Mouse (Mus musculus) CH12.LX (cell line): ENCODE data around the gene Nccrp1. TPM values are rescaled to one million over a fixed set of nuclear protein-coding genes. Genes with fewer than 3 reads are reported as not detected.

ENCODE experiments used
- DNase-seq: peaks from one replicate; pipeline ENCODE4 v3.0.0-alpha.2; 2013; ENCODE audit errors: extremely low read depth
- H3K27ac ChIP-seq: 2 replicates; pipeline ENCODE4 v1.5.1; 2012; ENCODE audit warnings: low read depth, mild to moderate bottlenecking, control low read depth, moderate library complexity; ENCODE audit not compliant: insufficient read depth
- H3K27me3 ChIP-seq: replicated peaks from 2 replicates; pipeline ENCODE3; 2012; ENCODE audit warnings: inconsistent platforms
- H3K36me3 ChIP-seq, 2 experiments: replicated peaks in 1 of 2; 2 replicates each; pipeline versions ENCODE3 to v1.6.1; 2012; ENCODE audit warnings: inconsistent platforms in 1 of 2, low read length in 1 of 2, mild to moderate bottlenecking in 1 of 2, mixed read lengths in 1 of 2, moderate library complexity in 1 of 2; ENCODE audit not compliant: control insufficient read depth in 1 of 2, insufficient read depth in 1 of 2
- H3K4me1 ChIP-seq, 2 experiments: 2 replicates each; pipeline ENCODE4 v1.6.1; 2012; ENCODE audit warnings: inconsistent platforms in 1 of 2, moderate library complexity in 1 of 2; ENCODE audit not compliant: insufficient read depth in 2 of 2, control insufficient read depth in 1 of 2
- H3K4me2 ChIP-seq: 2 replicates; pipeline ENCODE4 v1.6.1; 2012; ENCODE audit warnings: low read depth, mild to moderate bottlenecking, control low read depth; ENCODE audit not compliant: poor library complexity, insufficient read depth, severe bottlenecking
- H3K4me3 ChIP-seq, 3 experiments: fragments of 150-350 bp in 1 of 3; sonication (generic) in 1 of 3; replicated peaks in 1 of 3; 2 replicates each; pipeline versions ENCODE3 to v1.5.1; 2011 to 2012; ENCODE audit warnings: low read depth in 2 of 3, low read length in 2 of 3, mild to moderate bottlenecking in 2 of 3, moderate library complexity in 2 of 3, control low read depth in 1 of 3, improper control_type of control experiment in 1 of 3, inconsistent platforms in 1 of 3, mixed read lengths in 1 of 3; ENCODE audit not compliant: poor library complexity in 1 of 3
- H3K79me2 ChIP-seq: replicated peaks from 2 replicates; pipeline ENCODE4 v1.6.1; 2012; ENCODE audit warnings: mild to moderate bottlenecking, moderate library complexity; ENCODE audit not compliant: control insufficient read depth, poor library complexity, insufficient read depth, severe bottlenecking; ENCODE audit errors: extremely low read depth
- H3K9ac ChIP-seq: 2 replicates; pipeline ENCODE4 v1.6.1; 2012; ENCODE audit warnings: low read depth, mild to moderate bottlenecking, control low read depth, moderate library complexity; ENCODE audit not compliant: insufficient read depth
- H3K9me3 ChIP-seq: replicated peaks from 2 replicates; pipeline ENCODE3; 2012; ENCODE audit warnings: low read length, inconsistent platforms, mixed read lengths
- BHLHE40 ChIP-seq: IDR thresholded peaks from 2 replicates; pipeline ENCODE4 v1.6.1; 2011; ENCODE audit warnings: mild to moderate bottlenecking, low read depth, low read length, improper control_type of control experiment
- CHD1 ChIP-seq: IDR thresholded peaks from 2 replicates; pipeline ENCODE4 v1.6.1; 2012; ENCODE audit warnings: low read depth, low read length, improper control_type of control experiment, inconsistent platforms
- CHD2 ChIP-seq: IDR thresholded peaks from 2 replicates; pipeline ENCODE4 v1.6.1; 2011; ENCODE audit warnings: low read length, improper control_type of control experiment
- E2F4 ChIP-seq: IDR thresholded peaks from 2 replicates; pipeline ENCODE4 v1.6.1; 2011; ENCODE audit warnings: low read depth, low read length, improper control_type of control experiment; ENCODE audit not compliant: insufficient replicate concordance
- ETS1 ChIP-seq: conservative IDR thresholded peaks from 2 replicates; pipeline ENCODE4 v1.6.1; 2012; ENCODE audit warnings: low read depth, mild to moderate bottlenecking, inconsistent platforms, low read length, improper control_type of control experiment, moderate library complexity
- JUND ChIP-seq: conservative IDR thresholded peaks from 2 replicates; pipeline ENCODE4 v1.6.1; 2011; ENCODE audit warnings: low read depth, low read length, improper control_type of control experiment
- KAT2A ChIP-seq: IDR thresholded peaks from 2 replicates; pipeline ENCODE4 v1.6.1; 2012; ENCODE audit warnings: low read length, improper control_type of control experiment, inconsistent platforms; ENCODE audit not compliant: insufficient replicate concordance
- MAX ChIP-seq: IDR thresholded peaks from 2 replicates; pipeline ENCODE4 v1.6.1; 2011; ENCODE audit warnings: low read length, improper control_type of control experiment
- MAZ ChIP-seq: IDR thresholded peaks from 2 replicates; pipeline ENCODE4 v1.6.1; 2012; ENCODE audit warnings: low read depth, mild to moderate bottlenecking, inconsistent platforms, low read length, improper control_type of control experiment, moderate library complexity
- MXI1 ChIP-seq: IDR thresholded peaks from 2 replicates; pipeline ENCODE4 v1.6.1; 2011; ENCODE audit warnings: mild to moderate bottlenecking, low read depth, low read length, improper control_type of control experiment
- PAX5 ChIP-seq: IDR thresholded peaks from 2 replicates; pipeline ENCODE4 v1.6.1; 2012; ENCODE audit warnings: low read length, inconsistent platforms, mixed read lengths
- POLR2A ChIP-seq: IDR thresholded peaks from 2 replicates; pipeline ENCODE4 v1.6.1; 2011; ENCODE audit warnings: low read depth, mild to moderate bottlenecking, improper control_type of control experiment, low read length
- POLR2AphosphoS2 ChIP-seq: IDR thresholded peaks from 2 replicates; pipeline ENCODE4 v1.6.1; 2011; ENCODE audit warnings: low read depth, low read length, improper control_type of control experiment
- RAD21 ChIP-seq: IDR thresholded peaks from 2 replicates; pipeline ENCODE4 v1.6.1; 2011; ENCODE audit warnings: low read depth, mild to moderate bottlenecking, low read length, improper control_type of control experiment, moderate library complexity
- TCF12 ChIP-seq: IDR thresholded peaks from 2 replicates; pipeline ENCODE4 v1.6.1; 2014; ENCODE audit warnings: low read depth, mild to moderate bottlenecking, inconsistent platforms, low read length, improper control_type of control experiment
- USF2 ChIP-seq: conservative IDR thresholded peaks from 2 replicates; pipeline ENCODE4 v1.6.1; 2011; ENCODE audit warnings: low read depth, low read length, improper control_type of control experiment
- ZC3H11A ChIP-seq: IDR thresholded peaks from 2 replicates; pipeline ENCODE4 v1.6.1; 2012; ENCODE audit warnings: low read depth, mild to moderate bottlenecking, inconsistent platforms, low read length, improper control_type of control experiment
- ZKSCAN1 ChIP-seq: IDR thresholded peaks from 2 replicates; pipeline ENCODE4 v1.6.1; 2012; ENCODE audit warnings: low read depth, inconsistent platforms, low read length, improper control_type of control experiment, borderline replicate concordance
- dilution Hi-C: fragments of 300-500 bp; cut with MboI; formaldehyde crosslinking; loops from 2 replicates; pipeline ENCODE4 v1.14.3; 2020; ENCODE audit warnings: low sequenced_read_pairs; ENCODE audit not compliant: extremely low pct_unique_long_range_greater_than_20kb, extremely low pct_ligation_motif_present
- in situ Hi-C: fragments of 300-500 bp; cut with MboI; formaldehyde crosslinking; loops from 3 replicates; pipeline ENCODE4 v1.14.3; 2019; ENCODE audit warnings: low sequenced_read_pairs, low pct_ligation_motif_present, low pct_unique_long_range_greater_than_20kb, mixed read lengths
- polyA plus RNA-seq: library from polyadenylated mRNA; unstranded; fragments of >175 nt; gene quantifications from 2 replicates; pipeline ENCODE4 v1.2.1, GENCODE M21; 2012; ENCODE audit warnings: low read depth; ENCODE audit not compliant: insufficient read length
- total RNA-seq, 2 experiments: library from RNA; depleted of rRNA; stranded (reverse); fragments of 300-350 nt in 1 of 2; fragments of >200 nt in 1 of 2; gene quantifications; 2 replicates each; pipeline ENCODE4 v1.2.3; 2012 to 2014

Nccrp1 gene
- total and polyA plus RNA-seq, 3 experiments = not detected

- dilution Hi-C loops (no loop called here), in situ Hi-C loops (no loop called here)
- Histone ChIP-seq H3K79me2 (peaks cover 5% of the 10 kb centered on the region), H3K9me3 (no peaks in the 10 kb centered on the region), H3K27me3 (no peaks in the 10 kb centered on the region), H3K27ac (no peak overlapping the region), H3K4me1 (peaks cover 7 to 45% of the 10 kb centered on the region in 2 experiments), H3K36me3 (peaks cover 3 to 41% of the 10 kb centered on the region in 2 experiments), H3K4me3 (no peak overlapping the region), H3K9ac (no peak overlapping the region), H3K4me2 (no peak overlapping the region)
- TF ChIP-seq MAZ (no peak), BHLHE40 (no peak), ZKSCAN1 (no peak)
- DNase-seq = no peak
These were observed 39.8 kb upstream of the Nccrp1 start for GRCm38 (mm10) chr7:28586663-28587411.

- in situ Hi-C loops = no loop called here
- peaks cover 2 to 45% of the 10 kb centered on the region in 2 experiments; a peak in 3 of 4 replicates for H3K4me1 ChIP-seq
- dilution Hi-C loops = no loop called here
- H3K36me3 ChIP-seq = peaks cover 3 to 42% of the 10 kb centered on the region in 2 experiments
- H3K27ac ChIP-seq = no peak overlapping the region
- H3K9ac ChIP-seq = no peak overlapping the region
- no peak for DNase-seq
- peaks cover 2% of the 10 kb centered on the region for H3K9me3 ChIP-seq
- no peaks in the 10 kb centered on the region for H3K27me3 ChIP-seq
- no peak overlapping the region for H3K4me2 ChIP-seq
- TF ChIP-seq POLR2AphosphoS2 (no peak), KAT2A (no peak), E2F4 (no peak), POLR2A (no peak), BHLHE40 (no peak), CHD2 (no peak), MXI1 (no peak), RAD21 (no peak), PAX5 (no peak), JUND (no peak), ETS1 (no peak), MAX (no peak), ZC3H11A (no peak), TCF12 (no peak), CHD1 (no peak), USF2 (no peak), MAZ (no peak)
- no peaks in the 10 kb centered on the region; the same call in 1 of the 2 replicates for H3K79me2 ChIP-seq
- no peak overlapping the region for H3K4me3 ChIP-seq
These were observed 37.9 kb upstream of the Nccrp1 start for GRCm38 (mm10) chr7:28585001-28585400.
